Mouse (Mus musculus) layer of hippocampus, adult 2 months (tissue): ENCODE measurements at regions not wholly inside any gene's neighbourhood (a gene's known extent, or its start where the extent isn't known, plus 50 kb on each side); places are given as distances from the start of the nearest gene placed in this dataset.

ENCODE experiments used
- DNase-seq, 2 experiments: peaks; one replicate each; pipeline ENCODE4 v3.0.0; 2022; ENCODE audit warnings: low spot score in 2 of 2
- H3K27ac ChIP-seq: fragments of 200-600 bp; 2 replicates; pipeline ENCODE4 v1.8.1; 2022
- H3K4me3 ChIP-seq: fragments of 200-600 bp; 2 replicates; pipeline ENCODE4 v1.8.1; 2022; ENCODE audit warnings: mild to moderate bottlenecking
- CTCF ChIP-seq: fragments of 200-600 bp; conservative IDR thresholded peaks from 2 replicates; pipeline ENCODE4 v1.8.1; 2022; ENCODE audit warnings: antibody characterized with exemption, mild to moderate bottlenecking, moderate library complexity
- microRNA-seq, 2 experiments: library from miRNA; unstranded; fragments of <30 nt; microRNA quantifications; one replicate each; pipeline ENCODE4 v1.2.0; 2021

GRCm38 (mm10) chr11:32884744-32885143 is 60.3 kb upstream of the Smim23 start:
- no peak overlapping the region for H3K27ac ChIP-seq
- DNase-seq, result no peak
- no peak for TF ChIP-seq CTCF
- no peak overlapping the region for H3K4me3 ChIP-seq

DNA sequence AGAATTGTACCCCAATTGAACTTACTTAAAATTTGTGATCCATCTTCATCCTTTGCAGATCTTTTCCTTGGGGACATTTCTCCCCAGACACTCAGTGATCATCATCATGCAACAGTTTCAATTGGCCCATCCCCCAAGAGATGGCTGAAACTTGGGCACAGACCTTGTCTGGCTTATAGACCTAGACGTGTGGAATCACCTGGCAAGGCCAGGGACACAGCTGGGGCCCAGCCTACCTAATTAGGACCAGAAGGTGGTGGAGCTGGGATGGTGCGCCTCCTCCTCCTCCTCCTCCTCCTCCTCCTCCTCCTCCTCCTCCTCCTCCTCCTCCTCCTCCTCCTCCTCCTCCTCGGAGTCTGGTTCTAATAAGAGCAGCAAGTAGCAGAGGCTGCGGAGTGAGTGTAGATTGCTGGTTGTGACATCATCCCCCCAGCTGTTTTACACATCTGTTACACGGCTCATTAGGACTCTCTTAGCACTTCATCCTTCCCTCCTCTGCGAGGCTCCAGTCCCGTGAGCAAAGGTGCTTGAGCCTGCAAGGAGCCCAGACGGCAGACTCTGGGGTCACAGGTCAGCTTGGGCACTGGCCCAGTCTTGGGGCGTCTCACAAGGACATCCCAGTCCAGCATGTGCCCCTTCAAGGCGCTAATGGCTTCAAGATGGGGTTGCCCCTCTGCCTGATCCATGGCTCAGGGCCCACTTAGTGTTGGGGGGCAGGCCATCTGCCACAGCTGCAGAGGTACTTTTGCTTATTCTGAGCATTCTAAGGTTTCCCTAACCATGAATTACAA is 58.9 kb upstream of the Smim23 start:
- TF ChIP-seq CTCF, result no peak
- no peak overlapping the region for H3K27ac ChIP-seq
- H3K4me3 ChIP-seq, result no peak overlapping the region
- no peak for DNase-seq

DNA sequence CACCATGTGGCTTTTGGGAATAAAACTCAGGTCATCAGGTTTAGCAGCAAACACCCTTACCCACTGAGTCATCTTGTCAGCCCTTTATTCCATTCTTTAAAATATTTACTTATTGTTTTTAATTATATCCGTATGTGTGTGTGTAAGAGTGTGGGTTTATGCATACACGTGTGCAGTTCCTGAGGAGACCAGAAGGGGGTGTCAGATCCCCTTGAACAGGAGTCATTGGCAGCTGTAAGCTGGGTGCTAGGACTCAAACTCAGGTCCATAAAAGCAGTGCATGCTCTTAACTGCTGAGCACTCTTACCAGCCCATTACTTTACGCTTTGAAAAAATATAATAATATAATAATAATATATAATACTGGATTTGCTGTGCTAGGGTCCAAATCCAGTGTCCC is 54.6 kb upstream of the Smim23 start:
- no peak for DNase-seq
- Histone ChIP-seq H3K27ac (no peak overlapping the region), H3K4me3 (no peak overlapping the region)
- TF ChIP-seq CTCF, result 0 out of 2 replicates have a peak, but pooled peaks have one; percentile 11

Small RNA genes in the stretch of these regions (microRNA-seq; reads per million reads assigned to microRNA genes)
- gene Gm26052, result 0 reads per million in 2 experiments
